29 mouse cellular contexts compared by ENCODE assay signal in genomic region chr5:144165756-144166155, GRCm38 (mm10). TPM values are rescaled to one million over a fixed set of nuclear protein-coding genes. Genes with fewer than 3 reads are reported as not detected.
DNase-seq lines count a peak whose midpoint lies in the region; TF ChIP-seq lines count a peak whose summit lies in the region.
"Had no signal": no experiment of that assay in that cellular context is flagged by ENCODE, and none has a peak within 500 bp of the region (broad histone marks: within the 10 kb centered on the region; RNA-seq: fewer than 3 reads in every experiment).

No protein-coding gene starts in this region.

- H3K4me3 ChIP-seq in CH12.LX (replicated peaks in 1 of 3; ENCODE audit: low read depth in 2 of 3, low read length in 2 of 3, poor library complexity in 1 of 3), result no peak overlapping the region
- H3K4me3 ChIP-seq: embryonic facial prominence, embryonic 10.5 days; embryonic facial prominence, embryonic 15.5 days; forebrain, embryonic 12.5 days; hindbrain, embryonic 12.5 days; liver, embryonic 12.5 days; midbrain, embryonic 13.5 days had no signal

- in situ Hi-C loops in CH12.LX (cut with MboI; ENCODE audit: low pct_ligation_motif_present, low pct_unique_long_range_greater_than_20kb, low sequenced_read_pairs), result no loop called here

- peak; percentile 18 for DNase-seq in thymus, postnatal 0 days (ENCODE audit: low spot score)
- no peak for DNase-seq in thymus, adult 18-20 months
- peak; percentile 24 for DNase-seq in CH12.LX (ENCODE audit: extremely low read depth)
- peak; percentile 21 for DNase-seq in naive thymus-derived CD4-positive, alpha-beta T cell, adult 2 months (ENCODE audit: low read depth)
- no peak for DNase-seq in kidney, adult 9 months
- DNase-seq in cerebellum, adult 9-11 months, result no peak
- no peak for DNase-seq in spleen, postnatal 36 days (ENCODE audit: low spot score in 2 of 2)
- DNase-seq: adrenal gland, postnatal 10 days; cerebellum, adult 11-12 months; cerebellum, postnatal 10 days; forebrain, postnatal 0 days; heart, postnatal 14 days; kidney, adult 2 months; layer of hippocampus, postnatal 36 days; left cerebral cortex, postnatal 4 days; liver, postnatal 0 days; lung, postnatal 36 days; retina, postnatal 1 day; right cerebral cortex, postnatal 14 days had no signal

- peak overlapping the region; percentile 22; the same call in 1 of the 2 replicates for H3K27ac ChIP-seq in CH12.LX (ENCODE audit: insufficient read depth, low read depth)
- H3K27ac ChIP-seq: embryonic facial prominence, embryonic 10.5 days; embryonic facial prominence, embryonic 15.5 days; forebrain, embryonic 12.5 days; hindbrain, embryonic 12.5 days; kidney, postnatal 0 days; liver, embryonic 12.5 days; midbrain, embryonic 13.5 days; stomach, postnatal 0 days had no signal

- no peaks in the 10 kb centered on the region for H3K79me2 ChIP-seq in CH12.LX (replicated peaks; ENCODE audit: control insufficient read depth, extremely low read depth, insufficient read depth, poor library complexity, severe bottlenecking)

- no peak for TF ChIP-seq CTCF in CH12.LX (conservative IDR thresholded peaks at IDR 0.05 in 1 of 2, IDR thresholded peaks at IDR 0.05 in 1 of 2; ENCODE audit: low read depth in 2 of 2, low read length in 2 of 2)

- no peak overlapping the region for H3K9ac ChIP-seq in CH12.LX (ENCODE audit: insufficient read depth, low read depth)
- H3K9ac ChIP-seq: embryonic facial prominence, embryonic 15.5 days; forebrain, embryonic 12.5 days; forebrain, postnatal 0 days; hindbrain, embryonic 12.5 days; liver, embryonic 12.5 days; liver, postnatal 0 days; midbrain, embryonic 13.5 days had no signal

- H3K9me3 ChIP-seq in CH12.LX (replicated peaks; ENCODE audit: low read length), result no peaks in the 10 kb centered on the region
- H3K9me3 ChIP-seq: embryonic facial prominence, embryonic 10.5 days; embryonic facial prominence, embryonic 15.5 days; forebrain, embryonic 12.5 days; hindbrain, embryonic 12.5 days; liver, embryonic 12.5 days; midbrain, embryonic 13.5 days had no signal

- H3K27me3 ChIP-seq in CH12.LX (replicated peaks), result no peaks in the 10 kb centered on the region
- H3K27me3 ChIP-seq: embryonic facial prominence, embryonic 15.5 days; forebrain, embryonic 12.5 days; hindbrain, embryonic 12.5 days; liver, embryonic 12.5 days; midbrain, embryonic 13.5 days had no signal

- dilution Hi-C loops in CH12.LX (cut with MboI; ENCODE audit: extremely low pct_ligation_motif_present, extremely low pct_unique_long_range_greater_than_20kb, low sequenced_read_pairs), result no loop called here

- H3K4me2 ChIP-seq in CH12.LX (ENCODE audit: insufficient read depth, low read depth, poor library complexity, severe bottlenecking), result no peak overlapping the region
- H3K4me2 ChIP-seq: embryonic facial prominence, embryonic 15.5 days; forebrain, embryonic 12.5 days; hindbrain, embryonic 12.5 days; liver, embryonic 12.5 days; midbrain, embryonic 13.5 days had no signal

- no peak for TF ChIP-seq EP300 in CH12.LX (IDR thresholded peaks at IDR 0.05; ENCODE audit: low read length)

- peaks cover 21 to 71% of the 10 kb centered on the region in 2 experiments for H3K36me3 ChIP-seq in CH12.LX (replicated peaks in 1 of 2; ENCODE audit: control insufficient read depth in 1 of 2, insufficient read depth in 1 of 2, low read length in 1 of 2)

- no peak for TF ChIP-seq RAD21 in CH12.LX (IDR thresholded peaks at IDR 0.05; ENCODE audit: low read depth, low read length)

- peaks cover 3 to 14% of the 10 kb centered on the region in 2 experiments for H3K4me1 ChIP-seq in CH12.LX (ENCODE audit: control insufficient read depth in 1 of 2, insufficient read depth in 2 of 2)
- H3K4me1 ChIP-seq: forebrain, embryonic 12.5 days; hindbrain, embryonic 12.5 days had no signal

- TF ChIP-seq POLR2A in CH12.LX (IDR thresholded peaks at IDR 0.05; ENCODE audit: low read depth, low read length), result no peak

TF ChIP-seq in CH12.LX, 34 proteins besides CTCF, POLR2A, EP300 and RAD21:
- TF ChIP-seq JUN (IDR thresholded peaks at IDR 0.05; ENCODE audit: insufficient read depth, low read depth, low read length) (no peak), ZMIZ1 (IDR thresholded peaks at IDR 0.05; ENCODE audit: low read depth, low read length) (no peak), MAFK (IDR thresholded peaks at IDR 0.05; ENCODE audit: insufficient replicate concordance, low read length) (no peak), ELF1 (IDR thresholded peaks at IDR 0.05; ENCODE audit: low read depth, low read length) (no peak), SMC3 (IDR thresholded peaks at IDR 0.05; ENCODE audit: low read depth, low read length) (no peak), ETS1 (conservative IDR thresholded peaks at IDR 0.05; ENCODE audit: low read depth, low read length) (no peak), CHD1 (IDR thresholded peaks at IDR 0.05; ENCODE audit: low read depth, low read length) (no peak), MYC (IDR thresholded peaks at IDR 0.05; ENCODE audit: low read depth, low read length) (no peak), MAX (IDR thresholded peaks at IDR 0.05; ENCODE audit: low read length) (no peak), MXI1 (IDR thresholded peaks at IDR 0.05; ENCODE audit: low read depth, low read length) (no peak), MEF2A (IDR thresholded peaks at IDR 0.05; ENCODE audit: borderline replicate concordance, low read depth, low read length) (no peak), CHD2 (IDR thresholded peaks at IDR 0.05; ENCODE audit: low read length) (no peak), ZKSCAN1 (IDR thresholded peaks at IDR 0.05; ENCODE audit: borderline replicate concordance, low read depth, low read length) (no peak)
TF ChIP-seq in CH12.LX: peak in this region for 0.

RNA-seq across cellular contexts. Expression of gene Bhlha15, which starts 24.3 kb away (rescaled TPM):
- polyA plus RNA-seq in thymus, postnatal 0 days (2015; fragmentation: Nextera tagmentation; extraction: Ambion mirVana), result 0.05 and 0.13 TPM in 2 replicates
- total RNA-seq in CH12.LX (2012; rRNA removed) (6.1 and 9.1 TPM in 2 replicates), CH12.LX (2014; rRNA removed) (0.90 and 1.00 TPM in 2 replicates)
- polyA plus RNA-seq in CH12.LX (2012; ENCODE audit: insufficient read length, low read depth), result 4.0 TPM in 2 replicates
- total RNA-seq: forebrain, postnatal 0 days; gastrocnemius, adult 8-10 months; heart, postnatal 14 days had no signal
- polyA plus RNA-seq: C2C12; forebrain, postnatal 0 days had no signal

RNA-seq across cellular contexts. Expression of gene Tecpr1, which starts 57.7 kb away (rescaled TPM):
- 37.6 and 51.3 TPM in 2 replicates for polyA plus RNA-seq in thymus, postnatal 0 days (2015; fragmentation: Nextera tagmentation; extraction: Ambion mirVana)
- total RNA-seq in CH12.LX (2012; rRNA removed) (5.3 and 6.0 TPM in 2 replicates), CH12.LX (2014; rRNA removed) (2.2 and 2.8 TPM in 2 replicates)
- polyA plus RNA-seq in CH12.LX (2012; ENCODE audit: insufficient read length, low read depth), result 5.8 and 6.2 TPM in 2 replicates

Comparison
In these comparisons a context has a peak if more than half of its experiments do, and no peak if none do; other contexts are left out.
1. DNase-seq: peak in thymus, postnatal 0 days (single experiment), CH12.LX (single experiment) and naive thymus-derived CD4-positive, alpha-beta T cell, adult 2 months (single experiment); none in thymus, adult 18-20 months (0 of 2), kidney, adult 9 months (single experiment), cerebellum, adult 9-11 months (single experiment) and spleen, postnatal 36 days (0 of 2).